Mouse (Mus musculus): ENCODE results near the gene Tmem178b.

Gene Tmem178b

GRCm38 (mm10) chr6:40247398-40247946 is 374.4 kb downstream of the Tmem178b start:
- DNase-seq (ENCODE audit: extremely low read depth, low read depth) = no peak

- no peak for DNase-seq (ENCODE audit: extremely low read depth, low read depth)
Measured at GRCm38 (mm10) chr6:40249939-40250338, 376.9 kb downstream of the Tmem178b start.

DNA sequence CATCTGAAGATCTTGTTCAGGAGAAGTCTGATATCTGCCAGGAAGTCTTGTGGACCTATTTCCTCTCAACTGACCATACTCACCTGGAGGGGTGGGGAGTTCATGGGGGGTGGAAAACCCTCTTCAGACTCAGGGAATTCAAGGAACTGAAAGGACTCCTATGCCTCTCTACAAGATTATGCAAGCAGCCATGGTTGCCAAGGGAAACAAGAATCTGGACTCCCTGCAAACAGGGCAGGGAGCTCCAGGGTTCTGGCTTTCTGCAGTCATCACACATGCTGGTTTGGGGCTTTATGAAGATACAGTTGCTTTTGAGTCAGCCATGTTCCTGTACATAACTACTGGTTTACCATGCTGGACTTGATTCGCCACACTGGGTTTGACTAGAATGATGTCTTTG is 390.6 kb downstream of the Tmem178b start:
- no peak for DNase-seq (ENCODE audit: extremely low read depth, low read depth)

GRCm38 (mm10) chr6:40300707-40301106 is 427.6 kb downstream of the Tmem178b start:
- DNase-seq (ENCODE audit: extremely low read depth, low read depth) = no peak

GRCm38 (mm10) chr6:40303379-40303778 is 430.3 kb downstream of the Tmem178b start:
- no peak for DNase-seq (ENCODE audit: extremely low read depth, low read depth)
